Mouse (Mus musculus): ENCODE results near the gene Ms4a10.

- TF ChIP-seq CTCF (IDR thresholded peaks at IDR 0.05; ENCODE audit: extremely low read depth, insufficient read length, insufficient replicate concordance, low read depth, low read length) (no peak), POLR2A (IDR thresholded peaks at IDR 0.05; ENCODE audit: low read depth, low read length) (no peak)
These were observed 5.9 kb downstream of the Ms4a10 start for GRCm38 (mm10) chr19:10968578-10968977.

Data from small intestine, adult 2 months (tissue).